Mouse (Mus musculus) heart, postnatal 36 days (tissue): Measurements from ENCODE around the gene Plcl1. TPM values are rescaled to one million over a fixed set of nuclear protein-coding genes. Genes with fewer than 3 reads are reported as not detected.

Experiments used
- DNase-seq, 2 experiments: peaks; one replicate each; pipeline ENCODE4 v3.0.0; 2021 to 2022
- intact Hi-C: fragments of 180-260 bp; cut with DNase I; formaldehyde crosslinking; loops from one replicate; pipeline ENCODE4 v1.15.1; 2025
- total RNA-seq, 2 experiments: library from RNA; stranded (reverse); gene quantifications; 2 replicates each; pipeline ENCODE4 v1.2.3; 2021

Gene Plcl1
- total RNA-seq, 2 experiments from 2014 or later: 3.9 to 4.4 TPM

DNA sequence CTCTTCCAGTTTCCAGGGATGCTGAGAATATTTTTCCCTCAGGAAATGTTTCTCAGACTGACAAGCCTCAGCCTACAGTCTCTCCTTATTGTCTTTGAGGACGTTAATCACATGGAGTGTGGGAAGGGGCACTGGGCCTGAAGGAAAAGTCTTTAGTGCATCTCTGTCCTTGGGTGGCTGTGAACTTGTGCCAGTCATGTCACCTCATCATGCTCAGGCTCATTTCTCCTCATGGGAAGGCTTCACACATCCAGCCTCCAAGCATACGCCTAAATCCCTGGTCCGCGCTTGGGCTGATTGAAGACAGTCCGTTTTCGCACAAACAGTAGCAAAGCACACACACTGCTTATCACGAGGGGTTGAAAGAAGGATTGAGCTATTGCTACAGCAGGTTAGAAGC is 344.0 kb downstream of the Plcl1 start:
- intact Hi-C loops: no loop called here
- no peak for DNase-seq

DNA sequence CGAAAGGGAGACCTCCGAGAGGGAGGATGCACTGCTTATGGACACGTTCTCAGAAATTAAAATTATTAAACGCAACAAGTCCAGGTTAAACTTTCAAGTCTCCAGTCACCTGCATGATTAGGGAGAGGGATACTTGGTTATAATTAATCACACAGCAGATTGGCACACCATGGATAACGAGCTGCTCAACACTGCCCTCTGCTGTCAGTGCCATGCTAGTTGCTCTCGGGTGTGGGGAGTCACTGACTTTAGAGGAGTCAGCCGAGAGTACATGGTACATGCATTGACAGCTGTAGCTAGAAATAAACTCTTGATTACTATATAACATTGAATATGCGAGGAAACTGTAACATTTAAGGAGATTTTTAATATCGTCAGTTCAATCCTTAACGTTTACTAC is 350.0 kb downstream of the Plcl1 start:
- intact Hi-C loops: loop anchor here (1.0 to 5.0 kb wide), 2 partner anchors 117 to 350 kb away; partner anchors contain the start of gene Plcl1
- peak; percentile 39 to 57 for DNase-seq

DNA sequence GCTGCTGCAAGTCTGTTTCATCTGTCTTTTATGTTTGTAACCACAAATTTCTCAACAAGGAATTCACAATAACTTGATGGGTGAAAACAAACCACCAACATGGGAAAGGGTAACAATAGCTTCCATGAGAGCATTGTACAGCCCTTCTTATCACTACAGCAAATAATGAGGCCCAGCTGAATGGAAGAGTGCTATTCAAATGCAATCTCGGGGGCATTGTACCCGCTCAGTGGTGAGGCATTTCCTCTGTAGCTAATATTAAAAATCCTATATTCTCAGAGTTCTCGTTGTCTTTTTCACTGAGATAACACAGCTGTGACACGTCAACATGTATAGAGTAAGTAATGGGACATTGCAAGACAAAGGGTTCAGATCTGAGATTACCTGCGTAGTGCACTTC is 356.6 kb downstream of the Plcl1 start:
- DNase-seq: no peak
- intact Hi-C loops: no loop called here

DNA sequence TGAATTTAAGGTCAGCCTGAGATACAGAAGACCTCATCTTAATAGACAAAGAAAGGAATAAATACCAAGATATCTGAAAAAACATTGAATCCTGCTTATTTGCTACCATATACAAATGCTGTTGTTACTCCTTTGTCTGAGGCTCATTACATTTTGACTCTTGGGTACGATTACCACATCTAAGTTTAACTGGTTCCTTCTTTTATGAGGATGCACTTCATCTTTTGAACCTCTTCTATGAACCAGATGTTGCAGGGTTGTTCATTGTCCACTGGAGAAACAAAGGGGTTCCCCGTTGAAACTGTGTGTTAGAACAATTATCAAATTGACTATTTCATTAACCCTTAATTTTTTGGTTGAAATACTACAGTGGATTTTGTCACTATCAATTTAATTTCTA is 357.4 kb downstream of the Plcl1 start:
- intact Hi-C loops: no loop called here
- DNase-seq: no peak

DNA sequence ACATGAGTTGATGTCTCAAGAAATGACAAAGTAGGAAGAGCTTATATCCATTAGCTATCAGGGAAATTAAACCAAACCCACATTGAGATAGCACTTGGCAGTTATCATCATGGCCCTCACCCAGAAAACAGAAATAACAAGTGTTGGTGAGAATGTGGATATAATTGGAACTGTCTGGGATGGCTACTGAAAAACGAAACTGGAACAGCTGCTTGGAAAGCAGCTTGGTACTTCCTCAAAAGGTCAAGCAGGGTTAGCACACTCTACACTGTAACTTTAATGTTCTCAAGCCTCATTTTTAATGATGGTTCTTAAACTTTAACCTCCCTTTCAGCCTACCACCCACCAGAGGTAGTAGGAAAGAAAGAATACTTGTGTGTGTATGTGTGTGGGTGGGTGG is 361.0 kb downstream of the Plcl1 start:
- intact Hi-C loops: no loop called here
- DNase-seq: no peak

DNA sequence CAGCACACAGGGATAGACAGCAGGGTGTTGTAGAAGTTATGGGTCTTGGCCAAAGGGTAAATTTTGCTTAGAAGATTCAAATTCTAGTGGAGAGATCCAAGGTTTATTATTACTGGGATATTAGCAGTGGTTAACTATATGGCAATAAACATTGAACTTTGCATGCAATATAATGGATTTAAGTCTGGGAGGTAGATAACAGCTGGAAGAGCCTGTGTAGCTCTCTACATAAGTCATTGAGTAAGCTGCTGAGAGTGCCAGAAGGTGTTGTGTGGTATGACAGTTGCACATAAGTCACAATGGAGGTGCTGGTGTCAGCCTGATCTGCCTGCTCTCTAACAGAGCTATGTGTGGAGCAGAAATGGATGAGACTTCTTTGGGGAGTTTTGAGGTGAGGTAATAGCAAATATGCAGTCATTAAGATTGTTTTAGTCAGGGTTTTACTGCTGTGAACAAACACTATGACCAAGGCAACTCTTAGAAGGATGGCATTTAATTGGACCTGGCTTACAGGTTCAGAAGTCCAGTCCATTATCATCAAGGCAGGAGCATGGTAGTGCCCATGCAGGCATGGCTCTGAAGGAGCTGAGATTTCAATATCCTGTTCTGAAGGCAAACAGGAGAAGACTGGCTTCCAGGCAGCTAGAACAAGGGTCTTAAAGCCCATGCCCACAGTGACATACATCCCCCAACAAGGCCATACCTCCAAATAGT is 364.5 kb downstream of the Plcl1 start:
- DNase-seq: no peak
- intact Hi-C loops: no loop called here

DNA sequence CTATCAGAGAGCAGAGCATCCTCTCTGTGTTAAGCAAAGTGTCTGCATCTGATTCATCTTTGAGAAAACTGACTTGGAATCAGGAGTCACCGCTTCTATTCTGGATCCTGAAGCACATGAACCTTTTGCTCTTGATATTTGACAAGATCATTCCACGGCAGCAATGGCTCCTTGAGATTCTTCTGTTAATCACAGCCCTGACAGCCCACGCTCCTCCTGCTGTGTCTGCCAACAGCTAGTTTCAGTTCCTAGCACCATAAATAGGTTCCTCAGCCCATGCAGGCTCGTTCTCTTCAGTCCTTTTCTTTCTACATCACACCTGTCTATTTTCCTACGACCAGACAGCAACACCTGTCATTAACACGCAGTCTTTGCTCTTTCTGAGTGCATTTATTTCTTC is 387.1 kb downstream of the Plcl1 start:
- intact Hi-C loops: no loop called here
- no peak for DNase-seq

Other genes starting within 250 kb of the Plcl1 start
- 10 to 100 TPM; 12.7 to 13.9 TPM for gene Rftn2, start 179.1 kb upstream of the Plcl1 start, total RNA-seq
- 1 to 10 TPM; 4.6 to 4.9 TPM for gene Mars2, start 168.7 kb upstream of the Plcl1 start, total RNA-seq
- gene Boll, start 42.5 kb upstream of the Plcl1 start, total RNA-seq: not detected